Mouse (Mus musculus): ENCODE results near the gene Ist1.
A peak's percentile ranks its signal among the peaks of the same experiment; 100 is the strongest.

The Ist1 gene

GRCm38 (mm10) chr8:109694154-109694553, 1.1 kb upstream of the Ist1 start:
- Histone ChIP-seq H3K27me3 (ENCODE audit: insufficient read depth, low read length) (peaks cover 23% of the 10 kb centered on the region), H3K4me1 (replicated peaks; ENCODE audit: low read depth, low read length) (peaks cover 48% of the 10 kb centered on the region), H3K4me3 (replicated peaks; ENCODE audit: low read length) (no peak overlapping the region), H3K9me3 (ENCODE audit: low read length) (no peaks in the 10 kb centered on the region), H3K36me3 (ENCODE audit: insufficient read depth, low read length) (no peaks in the 10 kb centered on the region)
- TF ChIP-seq POU5F1 (IDR thresholded peaks at IDR 0.05; ENCODE audit: borderline replicate concordance, low read length) (no peak), CTCF (conservative IDR thresholded peaks at IDR 0.05; ENCODE audit: low read length) (no peak), NANOG (IDR thresholded peaks at IDR 0.05; ENCODE audit: borderline replicate concordance, low read length) (no peak)

DNA sequence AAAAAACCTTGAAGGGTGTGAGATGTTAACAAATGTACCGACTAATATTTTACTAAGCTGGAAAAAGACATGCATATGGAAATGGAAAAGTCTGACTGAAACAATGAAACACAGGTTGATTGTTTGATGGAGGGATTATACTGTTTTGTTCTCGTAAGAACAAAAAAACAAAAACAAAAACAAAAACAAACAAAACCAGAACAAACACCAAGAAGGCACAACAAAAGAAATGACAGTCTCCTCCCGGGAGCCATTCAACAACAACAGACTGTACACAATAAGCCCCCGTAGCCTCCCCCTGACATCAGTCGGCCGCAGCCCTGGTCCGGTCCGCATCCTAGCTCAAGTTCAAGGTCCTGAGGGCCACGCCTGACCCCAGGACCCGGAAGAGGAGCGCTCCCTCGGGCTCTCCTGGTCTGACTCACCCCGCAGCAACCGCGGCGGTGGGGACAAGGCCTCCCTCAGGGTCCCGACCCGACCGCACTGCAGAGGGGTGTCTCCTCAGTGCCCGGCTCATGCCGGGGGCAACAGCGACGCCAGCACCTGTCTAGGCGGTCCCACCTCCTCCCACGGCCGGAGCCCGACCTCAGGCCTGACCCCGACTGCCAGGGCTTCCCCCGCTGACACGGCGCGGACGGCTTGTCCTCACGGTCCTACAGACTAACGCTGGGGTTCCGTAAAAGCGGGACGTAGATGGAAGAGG, 466 bp downstream of the Ist1 start:
- Histone ChIP-seq H3K4me3 (replicated peaks; ENCODE audit: low read length) (peak overlapping the region; percentile 95), H3K27me3 (ENCODE audit: insufficient read depth, low read length) (peaks cover 18% of the 10 kb centered on the region), H3K9me3 (ENCODE audit: low read length) (no peaks in the 10 kb centered on the region), H3K4me1 (replicated peaks; ENCODE audit: low read depth, low read length) (peaks cover 48% of the 10 kb centered on the region), H3K36me3 (ENCODE audit: insufficient read depth, low read length) (no peaks in the 10 kb centered on the region)
- TF ChIP-seq CTCF (conservative IDR thresholded peaks at IDR 0.05; ENCODE audit: low read length) (no peak), POU5F1 (IDR thresholded peaks at IDR 0.05; ENCODE audit: borderline replicate concordance, low read length) (no peak), NANOG (IDR thresholded peaks at IDR 0.05; ENCODE audit: borderline replicate concordance, low read length) (peak; percentile 73)

- TF ChIP-seq NANOG (IDR thresholded peaks at IDR 0.05; ENCODE audit: borderline replicate concordance, low read length), result no peak
- no peak; the same call in 1 of the 2 replicates for TF ChIP-seq CTCF (conservative IDR thresholded peaks at IDR 0.05; ENCODE audit: low read length)
- Histone ChIP-seq H3K36me3 (ENCODE audit: insufficient read depth, low read length) (no peaks in the 10 kb centered on the region), H3K4me3 (replicated peaks; ENCODE audit: low read length) (peak overlapping the region; percentile 95), H3K27me3 (ENCODE audit: insufficient read depth, low read length) (peaks cover 18% of the 10 kb centered on the region), H3K9me3 (ENCODE audit: low read length) (no peaks in the 10 kb centered on the region), H3K4me1 (replicated peaks; ENCODE audit: low read depth, low read length) (peaks cover 44% of the 10 kb centered on the region)
Observed at GRCm38 (mm10) chr8:109691769-109692168, 1.3 kb downstream of the Ist1 start.

DNA sequence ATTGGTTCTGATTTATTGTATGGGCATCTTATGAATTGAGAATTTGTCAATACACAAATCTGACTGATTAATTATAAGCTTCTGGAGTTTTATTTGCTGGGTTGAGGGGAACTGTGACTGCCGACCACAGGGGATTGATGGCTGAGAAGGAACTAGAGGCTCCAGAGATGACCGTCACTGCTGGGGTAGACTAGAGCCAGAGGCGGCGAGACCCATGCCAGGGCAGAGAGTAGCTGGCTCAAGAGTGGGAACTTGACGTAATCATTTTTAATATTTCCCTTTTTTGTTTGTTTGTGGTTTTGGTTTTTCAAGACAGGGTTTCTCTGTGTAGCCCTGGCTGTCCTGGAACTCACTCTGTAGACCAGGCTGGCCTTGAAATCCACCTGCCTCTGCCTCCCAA, 5.8 kb downstream of the Ist1 start:
- no peak for TF ChIP-seq NANOG (IDR thresholded peaks at IDR 0.05; ENCODE audit: borderline replicate concordance, low read length)
- no peak for TF ChIP-seq POU5F1 (IDR thresholded peaks at IDR 0.05; ENCODE audit: borderline replicate concordance, low read length)
- no peak for TF ChIP-seq CTCF (conservative IDR thresholded peaks at IDR 0.05; ENCODE audit: low read length)
- Histone ChIP-seq H3K4me1 (replicated peaks; ENCODE audit: low read depth, low read length) (peaks cover 24% of the 10 kb centered on the region), H3K4me3 (replicated peaks; ENCODE audit: low read length) (no peak overlapping the region), H3K36me3 (ENCODE audit: insufficient read depth, low read length) (peaks cover 26% of the 10 kb centered on the region), H3K27me3 (ENCODE audit: insufficient read depth, low read length) (no peaks in the 10 kb centered on the region), H3K9me3 (ENCODE audit: low read length) (no peaks in the 10 kb centered on the region)

DNA sequence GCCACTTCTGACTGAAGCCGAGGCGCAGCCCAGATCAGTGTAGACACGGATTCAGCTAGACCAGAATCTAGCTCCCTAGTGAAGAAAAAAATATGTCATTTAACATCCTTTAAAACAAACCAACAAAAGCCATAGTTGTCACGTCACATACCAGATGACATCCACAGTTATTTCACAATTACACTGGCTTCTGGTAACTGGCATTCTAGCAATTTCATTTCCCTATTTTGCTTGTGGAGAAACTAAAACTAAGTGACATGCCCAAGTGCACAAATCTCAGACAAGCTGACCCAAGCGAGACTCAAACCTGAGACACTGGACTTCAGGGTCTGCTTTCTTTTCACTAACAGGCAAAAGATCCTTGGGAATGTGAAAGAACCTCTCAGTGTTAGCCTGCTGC, 10.9 kb downstream of the Ist1 start:
- TF ChIP-seq CTCF (conservative IDR thresholded peaks at IDR 0.05; ENCODE audit: low read length) (no peak), POU5F1 (IDR thresholded peaks at IDR 0.05; ENCODE audit: borderline replicate concordance, low read length) (no peak), NANOG (IDR thresholded peaks at IDR 0.05; ENCODE audit: borderline replicate concordance, low read length) (no peak)

DNA sequence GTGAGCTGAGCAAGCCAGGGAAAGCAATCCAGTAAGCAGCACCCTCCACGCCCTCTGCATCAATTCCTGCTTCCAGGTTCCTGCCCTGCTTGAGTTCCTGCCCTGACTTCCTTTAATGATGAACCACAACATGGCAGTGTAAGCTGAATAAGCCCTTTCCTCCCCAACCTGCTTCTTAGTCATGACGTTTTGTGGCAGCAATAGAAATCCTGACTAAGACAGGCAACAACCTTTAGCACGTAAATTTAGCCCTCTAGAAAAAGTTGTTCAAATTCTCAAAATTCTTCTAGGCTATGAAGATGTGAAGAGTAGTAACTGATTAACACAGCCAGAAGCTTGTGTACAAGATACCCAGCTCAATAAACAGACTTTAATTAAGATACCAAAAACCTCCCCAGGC, 11.5 kb downstream of the Ist1 start:
- TF ChIP-seq CTCF (conservative IDR thresholded peaks at IDR 0.05; ENCODE audit: low read length), result no peak
- TF ChIP-seq NANOG (IDR thresholded peaks at IDR 0.05; ENCODE audit: borderline replicate concordance, low read length), result no peak
- TF ChIP-seq POU5F1 (IDR thresholded peaks at IDR 0.05; ENCODE audit: borderline replicate concordance, low read length), result no peak
- H3K4me1 ChIP-seq (replicated peaks; ENCODE audit: low read depth, low read length), result no peaks in the 10 kb centered on the region; the same call in 1 of the 2 replicates
- no peaks in the 10 kb centered on the region for H3K9me3 ChIP-seq (ENCODE audit: low read length)
- H3K27me3 ChIP-seq (ENCODE audit: insufficient read depth, low read length), result no peaks in the 10 kb centered on the region
- peaks cover 81% of the 10 kb centered on the region for H3K36me3 ChIP-seq (ENCODE audit: insufficient read depth, low read length)
- H3K4me3 ChIP-seq (replicated peaks; ENCODE audit: low read length), result no peak overlapping the region

More for the DNA sequence above, 10.9 kb downstream of the Ist1 start:
- H3K36me3 ChIP-seq (ENCODE audit: insufficient read depth, low read length), result peaks cover 75% of the 10 kb centered on the region
- no peaks in the 10 kb centered on the region; the same call in 1 of the 2 replicates for H3K4me1 ChIP-seq (replicated peaks; ENCODE audit: low read depth, low read length)
- no peaks in the 10 kb centered on the region for H3K9me3 ChIP-seq (ENCODE audit: low read length)
- H3K4me3 ChIP-seq (replicated peaks; ENCODE audit: low read length), result no peak overlapping the region
- no peaks in the 10 kb centered on the region for H3K27me3 ChIP-seq (ENCODE audit: insufficient read depth, low read length)

DNA sequence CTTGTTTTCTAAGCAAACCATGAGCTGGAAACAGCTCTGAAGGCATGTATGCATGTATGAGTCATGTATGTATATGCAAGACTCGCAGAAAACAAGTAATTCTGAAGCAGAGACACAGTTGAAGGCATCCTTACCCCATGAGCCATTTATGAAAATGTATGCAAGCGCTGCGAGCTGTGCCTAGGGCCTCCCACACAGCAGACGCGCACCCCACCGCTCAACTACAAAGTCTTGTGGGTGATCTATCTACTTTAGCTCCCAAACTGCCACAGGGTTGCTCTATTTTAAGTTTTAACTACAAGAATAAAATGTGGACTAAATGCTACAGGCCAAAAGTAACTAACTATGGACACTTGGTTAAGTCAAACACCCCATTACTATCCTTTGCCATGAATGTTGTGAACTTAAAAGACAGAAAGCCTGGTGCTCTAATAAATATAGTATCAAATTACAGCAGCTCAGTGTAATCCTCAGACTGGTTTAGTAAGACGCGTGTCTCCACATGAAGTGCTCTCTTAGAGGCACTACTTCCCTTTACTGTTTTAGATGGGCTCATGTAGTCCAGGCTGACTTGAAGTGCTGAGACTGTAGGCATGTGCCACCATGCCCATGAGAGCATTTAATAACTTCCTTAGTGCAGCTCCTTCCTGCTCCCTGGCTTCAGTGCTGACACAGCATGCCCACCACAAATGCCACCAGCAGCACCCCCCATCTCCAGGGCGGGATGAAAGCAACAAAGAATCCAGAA, 17.0 kb downstream of the Ist1 start:
- Histone ChIP-seq H3K4me1 (replicated peaks; ENCODE audit: low read depth, low read length) (no peaks in the 10 kb centered on the region), H3K27me3 (ENCODE audit: insufficient read depth, low read length) (no peaks in the 10 kb centered on the region), H3K36me3 (ENCODE audit: insufficient read depth, low read length) (peaks cover 96% of the 10 kb centered on the region), H3K4me3 (replicated peaks; ENCODE audit: low read length) (no peak overlapping the region), H3K9me3 (ENCODE audit: low read length) (no peaks in the 10 kb centered on the region)
- TF ChIP-seq NANOG (IDR thresholded peaks at IDR 0.05; ENCODE audit: borderline replicate concordance, low read length), result no peak
- TF ChIP-seq CTCF (conservative IDR thresholded peaks at IDR 0.05; ENCODE audit: low read length), result no peak
- TF ChIP-seq POU5F1 (IDR thresholded peaks at IDR 0.05; ENCODE audit: borderline replicate concordance, low read length), result no peak

GRCm38 (mm10) chr8:109673596-109673995, 19.5 kb downstream of the Ist1 start:
- Histone ChIP-seq H3K4me3 (replicated peaks; ENCODE audit: low read length) (no peak overlapping the region), H3K9me3 (ENCODE audit: low read length) (no peaks in the 10 kb centered on the region), H3K36me3 (ENCODE audit: insufficient read depth, low read length) (peaks cover 82% of the 10 kb centered on the region), H3K4me1 (replicated peaks; ENCODE audit: low read depth, low read length) (no peaks in the 10 kb centered on the region), H3K27me3 (ENCODE audit: insufficient read depth, low read length) (no peaks in the 10 kb centered on the region)
- TF ChIP-seq CTCF (conservative IDR thresholded peaks at IDR 0.05; ENCODE audit: low read length), result no peak
- TF ChIP-seq NANOG (IDR thresholded peaks at IDR 0.05; ENCODE audit: borderline replicate concordance, low read length), result no peak
- TF ChIP-seq POU5F1 (IDR thresholded peaks at IDR 0.05; ENCODE audit: borderline replicate concordance, low read length), result no peak

All from E14TG2a.4 (cell line).